Mouse (Mus musculus): ENCODE measurements around the gene Fbln5. TPM values are rescaled to one million over a fixed set of nuclear protein-coding genes. Genes with fewer than 3 reads are reported as not detected.
A peak's percentile ranks its signal among the peaks of the same experiment; 100 is the strongest.

The Fbln5 gene
- polyA plus RNA-seq, 1 experiment: 7.2 TPM

DNA sequence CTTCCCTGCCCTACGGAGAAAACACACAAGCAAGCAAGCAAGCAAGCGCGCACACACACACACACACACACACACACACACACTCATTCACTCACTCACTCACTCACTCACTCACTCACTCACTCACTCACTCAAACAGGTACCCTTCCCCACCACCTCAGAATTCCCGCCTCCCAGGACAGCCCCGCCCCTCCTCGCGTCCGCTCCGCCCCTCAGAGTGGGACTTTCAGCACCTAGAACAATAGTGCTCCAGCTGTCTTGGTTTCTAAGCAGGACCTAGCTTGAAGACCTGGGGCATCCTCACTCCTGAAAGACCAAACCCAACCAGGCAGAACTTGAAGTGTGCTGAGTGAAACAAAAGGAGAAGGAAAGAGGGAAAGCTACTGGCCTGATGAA lies 100.1 kb downstream of the Fbln5 start:
- Histone ChIP-seq H3K4me3 (ENCODE audit: insufficient read depth, low read length) (peak overlapping the region; percentile 23), H3K4me1 (ENCODE audit: control insufficient read depth, insufficient read depth, low read length) (no peaks in the 10 kb centered on the region), H3K27ac (ENCODE audit: insufficient read depth, low read length) (no peak overlapping the region)
- TF ChIP-seq CTCF (IDR thresholded peaks at IDR 0.05; ENCODE audit: extremely low read depth, insufficient read depth, low read length) (no peak), POLR2A (IDR thresholded peaks at IDR 0.05; ENCODE audit: extremely low read depth, insufficient read depth, low read length) (no peak)

- Histone ChIP-seq H3K27ac (ENCODE audit: insufficient read depth, low read length) (no peak within 1 kb of the TSS), H3K4me3 (ENCODE audit: insufficient read depth, low read length) (peak within 1 kb of the TSS; percentile 23), H3K4me1 (ENCODE audit: control insufficient read depth, insufficient read depth, low read length) (no peaks in the 10 kb centered on the region)
- TF ChIP-seq POLR2A (IDR thresholded peaks at IDR 0.05; ENCODE audit: extremely low read depth, insufficient read depth, low read length): no peak
- no peak for TF ChIP-seq CTCF (IDR thresholded peaks at IDR 0.05; ENCODE audit: extremely low read depth, insufficient read depth, low read length)
These were observed 100.7 kb downstream of the Fbln5 start, which contains the start of gene Tc2n for GRCm38 (mm10) chr12:101718054-101718754. Gene Tc2n, minus strand, starts transcription at chr12:101718523.

- Histone ChIP-seq H3K27ac (ENCODE audit: insufficient read depth, low read length) (no peak overlapping the region), H3K4me1 (ENCODE audit: control insufficient read depth, insufficient read depth, low read length) (no peaks in the 10 kb centered on the region), H3K4me3 (ENCODE audit: insufficient read depth, low read length) (no peak overlapping the region)
- TF ChIP-seq POLR2A (IDR thresholded peaks at IDR 0.05; ENCODE audit: extremely low read depth, insufficient read depth, low read length) (no peak), CTCF (IDR thresholded peaks at IDR 0.05; ENCODE audit: extremely low read depth, insufficient read depth, low read length) (no peak)
These were observed 119.7 kb downstream of the Fbln5 start for GRCm38 (mm10) chr12:101699176-101699575.

Other genes with a start within 250 kb of the Fbln5 start
- gene Tc2n, start 100.5 kb downstream of the Fbln5 start, polyA plus RNA-seq (2012; rRNA removed): 0.02 and 0.06 TPM in 2 replicates
- 11.1 and 11.8 TPM in 2 replicates for gene Trip11, start 94.2 kb upstream of the Fbln5 start, polyA plus RNA-seq (2012; rRNA removed)
- gene Atxn3, start 139.2 kb upstream of the Fbln5 start, polyA plus RNA-seq (2012; rRNA removed): 17.1 and 17.6 TPM in 2 replicates
- gene Cpsf2, start 156.9 kb upstream of the Fbln5 start, polyA plus RNA-seq (2012; rRNA removed): 13.3 and 13.6 TPM in 2 replicates

Measured in cortical plate, adult 2 months (tissue).